ENCODE assay signal across 9 mouse cellular contexts in the genomic region with DNA sequence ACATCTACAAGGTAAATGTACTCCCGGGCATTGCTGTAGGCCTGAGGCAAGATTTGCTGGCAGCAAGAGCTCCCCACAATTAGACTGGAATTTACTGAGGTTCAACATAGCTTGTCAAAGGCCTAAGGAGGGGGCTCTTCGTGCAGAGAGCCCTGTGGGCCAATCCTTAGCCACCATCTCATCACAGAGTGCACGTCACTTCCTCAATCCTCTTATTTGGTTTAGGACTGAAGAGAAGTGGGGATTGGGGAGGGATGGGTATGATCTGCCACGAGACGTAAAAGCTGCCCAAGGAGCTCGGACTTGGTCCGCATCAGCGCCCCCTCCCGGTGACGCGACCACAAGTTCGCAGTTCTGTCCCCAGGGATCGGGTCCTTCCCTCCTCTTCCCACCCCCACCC. TPM values are rescaled to one million over a fixed set of nuclear protein-coding genes. Genes with fewer than 3 reads are reported as not detected.
DNase-seq lines count a peak whose midpoint lies in the region; ATAC-seq and TF ChIP-seq lines count a peak whose summit lies in the region.
"Had no signal": no experiment of that assay in that cellular context is flagged by ENCODE, and none has a peak within 500 bp of the region (broad histone marks: within the 10 kb centered on the region; RNA-seq: fewer than 3 reads in every experiment).

No protein-coding gene starts in this region.

- ATAC-seq in embryonic facial prominence, embryonic 13.5 days (ENCODE audit: insufficient number of reproducible peaks, insufficient read depth, low FRiP score, low TSS enrichment, low read depth): peak; percentile 82
- peak; percentile 81 for ATAC-seq in limb, embryonic 14.5 days (ENCODE audit: low FRiP score, low read depth)
- peak; percentile 96 for ATAC-seq in midbrain, embryonic 16.5 days

- H3K36me3 ChIP-seq in embryonic facial prominence, embryonic 13.5 days: no peaks in the 10 kb centered on the region
- H3K36me3 ChIP-seq in heart, adult 2 months (ENCODE audit: control insufficient read depth, insufficient read depth, low read length): peaks cover 16% of the 10 kb centered on the region
- H3K36me3 ChIP-seq in limb, embryonic 14.5 days (ENCODE audit: control insufficient read depth, insufficient read depth, low read length): no peaks in the 10 kb centered on the region
- H3K36me3 ChIP-seq in midbrain, embryonic 16.5 days (ENCODE audit: control insufficient read depth, insufficient read depth, low read length): no peaks in the 10 kb centered on the region

- H3K4me1 ChIP-seq in embryonic facial prominence, embryonic 13.5 days: peaks cover 31% of the 10 kb centered on the region
- peaks cover 9% of the 10 kb centered on the region for H3K4me1 ChIP-seq in heart, adult 2 months (ENCODE audit: control insufficient read depth, insufficient read depth, low read length)
- peaks cover 27% of the 10 kb centered on the region for H3K4me1 ChIP-seq in limb, embryonic 14.5 days (ENCODE audit: control insufficient read depth, insufficient read depth, low read length)
- peaks cover 6% of the 10 kb centered on the region; the same call in 1 of the 2 replicates for H3K4me1 ChIP-seq in midbrain, embryonic 16.5 days (ENCODE audit: control insufficient read depth, insufficient read depth, low read length)

- peak overlapping the region; percentile 61 for H3K4me2 ChIP-seq in embryonic facial prominence, embryonic 13.5 days
- peak overlapping the region; percentile 51 for H3K4me2 ChIP-seq in limb, embryonic 14.5 days (replicated peaks; ENCODE audit: low read depth, low read length, severe bottlenecking)
- peak overlapping the region; percentile 81 for H3K4me2 ChIP-seq in midbrain, embryonic 16.5 days (ENCODE audit: low read length)

- TF ChIP-seq CTCF in heart, adult 2 months (IDR thresholded peaks at IDR 0.05): peak; percentile 72

- TF ChIP-seq EP300 in heart, adult 2 months (IDR thresholded peaks at IDR 0.05; ENCODE audit: insufficient read depth, low read depth, low read length): no peak

- H3K79me2 ChIP-seq in heart, adult 2 months (replicated peaks; ENCODE audit: control insufficient read depth, insufficient read depth, low read length): 0 out of 2 replicates have a peak, but pooled peaks cover 3% of the 10 kb centered on the region

- peaks cover 8% of the 10 kb centered on the region for H3K27me3 ChIP-seq in embryonic facial prominence, embryonic 13.5 days
- H3K27me3 ChIP-seq in heart, adult 2 months (ENCODE audit: control insufficient read depth, insufficient read depth, low read length): no peaks in the 10 kb centered on the region
- H3K27me3 ChIP-seq in limb, embryonic 14.5 days (ENCODE audit: control insufficient read depth, insufficient read depth, low read length): no peaks in the 10 kb centered on the region
- peaks cover 2% of the 10 kb centered on the region; the same call in 1 of the 2 replicates for H3K27me3 ChIP-seq in midbrain, embryonic 16.5 days (ENCODE audit: control insufficient read depth, insufficient read depth, low read depth, low read length)

- intact Hi-C loops in heart, adult 2 months (cut with DNase I): loop anchor here (2.0 kb wide), 2 partner anchors 35 to 63 kb away; partner anchors contain the start of gene Lhpp

- DNase-seq in B cell, adult 2 months: peak; percentile 81 to 84
- DNase-seq in adrenal gland, postnatal 4 days (ENCODE audit: low spot score in 2 of 2): peak; percentile 53 to 66
- DNase-seq in heart, adult 2 months: peak; percentile 87
- peak; percentile 72 to 82 for DNase-seq in kidney, adult 8-10 months
- DNase-seq in limb, embryonic 14.5 days (ENCODE audit: low spot score): peak; percentile 91
- peak; percentile 62 to 75 for DNase-seq in spleen, postnatal 14 days (ENCODE audit: low spot score in 2 of 2)

- WGBS in embryonic facial prominence, embryonic 13.5 days: 0% methylated on average over 13 of the region's 13 CpGs
- 1% methylated on average over 13 of the region's 13 CpGs for WGBS in heart, adult 2 months
- whole genome bisulfite sequencing in limb, embryonic 14.5 days: 2% methylated on average over 13 of the region's 13 CpGs
- WGBS in midbrain, embryonic 16.5 days: under 1% methylated on average over 13 of the region's 13 CpGs

- peak overlapping the region; percentile 70 for H3K4me3 ChIP-seq in embryonic facial prominence, embryonic 13.5 days
- peak overlapping the region; percentile 91 for H3K4me3 ChIP-seq in heart, adult 2 months
- peak overlapping the region; percentile 69 for H3K4me3 ChIP-seq in limb, embryonic 14.5 days (replicated peaks; ENCODE audit: low read length)
- peak overlapping the region; percentile 78 for H3K4me3 ChIP-seq in midbrain, embryonic 16.5 days (ENCODE audit: low read depth, low read length)

- no peaks in the 10 kb centered on the region for H3K9me3 ChIP-seq in embryonic facial prominence, embryonic 13.5 days
- H3K9me3 ChIP-seq in limb, embryonic 14.5 days (ENCODE audit: control insufficient read depth, low read length): no peaks in the 10 kb centered on the region
- H3K9me3 ChIP-seq in midbrain, embryonic 16.5 days (replicated peaks; ENCODE audit: control insufficient read depth, low read length, poor library complexity, severe bottlenecking): no peaks in the 10 kb centered on the region

- peak overlapping the region; percentile 81 for H3K9ac ChIP-seq in embryonic facial prominence, embryonic 13.5 days
- H3K9ac ChIP-seq in heart, adult 2 months (ENCODE audit: low read depth, low read length): peak overlapping the region; percentile 69
- H3K9ac ChIP-seq in limb, embryonic 14.5 days (ENCODE audit: low read depth, low read length, severe bottlenecking): peak overlapping the region; percentile 78
- H3K9ac ChIP-seq in midbrain, embryonic 16.5 days (ENCODE audit: low read depth, low read length): peak overlapping the region; percentile 74

- no peak; the same call in none of the 2 replicates for TF ChIP-seq POLR2A in heart, adult 2 months (IDR thresholded peaks at IDR 0.05; ENCODE audit: insufficient read depth, low read depth, low read length)
- no peak for TF ChIP-seq POLR2A in limb, embryonic 14.5 days (IDR thresholded peaks at IDR 0.05; ENCODE audit: borderline replicate concordance, extremely low read depth, insufficient read depth, insufficient read length)

- H3K27ac ChIP-seq in embryonic facial prominence, embryonic 13.5 days: peak overlapping the region; percentile 94
- peak overlapping the region; percentile 93 for H3K27ac ChIP-seq in heart, adult 2 months
- peak overlapping the region; percentile 97 for H3K27ac ChIP-seq in limb, embryonic 14.5 days (replicated peaks; ENCODE audit: low read depth, low read length)
- peak overlapping the region; percentile 86 for H3K27ac ChIP-seq in midbrain, embryonic 16.5 days (ENCODE audit: low read length)

RNA-seq across cellular contexts. Expression of gene Oat, which starts 0.6 kb away (rescaled TPM):
- 10 to 100 TPM; 86.9 to 88.4 TPM for total RNA-seq in adrenal gland, postnatal 4 days (2021)
- 175 and 200 TPM in 2 replicates for polyA plus RNA-seq in embryonic facial prominence, embryonic 13.5 days (2015; fragmentation: Nextera tagmentation; extraction: Ambion mirVana)
- 100 to 1,000 TPM; 161 to 197 TPM for total RNA-seq in heart, adult 2 months (2021)
- polyA plus RNA-seq in heart, adult 2 months (2012; rRNA removed): 170 and 253 TPM in 2 replicates
- 148 and 169 TPM in 2 replicates for polyA plus RNA-seq in limb, embryonic 14.5 days (2012; rRNA removed)
- polyA plus RNA-seq in limb, embryonic 14.5 days (2014; fragmentation: Nextera tagmentation; extraction: Ambion mirVana): 243 and 250 TPM in 2 replicates
- polyA plus RNA-seq in midbrain, embryonic 16.5 days (2015; fragmentation: Nextera tagmentation; extraction: Ambion mirVana): 87.8 and 106 TPM in 2 replicates

RNA-seq across cellular contexts. Expression of gene Nkx1-2, which starts 23.8 kb away (rescaled TPM):
- total RNA-seq in adrenal gland, postnatal 4 days (2021): not detected
- polyA plus RNA-seq in embryonic facial prominence, embryonic 13.5 days (2015; fragmentation: Nextera tagmentation; extraction: Ambion mirVana): not detected in 2 replicates
- not detected for total RNA-seq in heart, adult 2 months (2021)
- polyA plus RNA-seq in heart, adult 2 months (2012; rRNA removed): not detected in 2 replicates
- 0.10 and 0.17 TPM in 2 replicates for polyA plus RNA-seq in limb, embryonic 14.5 days (2012; rRNA removed)
- 0.08 and 0.21 TPM in 2 replicates for polyA plus RNA-seq in limb, embryonic 14.5 days (2014; fragmentation: Nextera tagmentation; extraction: Ambion mirVana)
- 0.38 and 0.40 TPM in 2 replicates for polyA plus RNA-seq in midbrain, embryonic 16.5 days (2015; fragmentation: Nextera tagmentation; extraction: Ambion mirVana)
- total RNA-seq: gastrocnemius, postnatal 36 days had no signal

RNA-seq across cellular contexts. Expression of gene Lhpp, which starts 34.8 kb away (rescaled TPM):
- 10 to 100 TPM; 18.7 to 18.9 TPM for total RNA-seq in adrenal gland, postnatal 4 days (2021)
- 17.5 and 19.9 TPM in 2 replicates for polyA plus RNA-seq in embryonic facial prominence, embryonic 13.5 days (2015; fragmentation: Nextera tagmentation; extraction: Ambion mirVana)
- total RNA-seq in heart, adult 2 months (2021): 10 to 100 TPM; 13.8 to 13.9 TPM
- 22.0 and 26.6 TPM in 2 replicates for polyA plus RNA-seq in heart, adult 2 months (2012; rRNA removed)
- 20.9 and 21.0 TPM in 2 replicates for polyA plus RNA-seq in limb, embryonic 14.5 days (2012; rRNA removed)
- polyA plus RNA-seq in limb, embryonic 14.5 days (2014; fragmentation: Nextera tagmentation; extraction: Ambion mirVana): 22.5 and 24.9 TPM in 2 replicates
- polyA plus RNA-seq in midbrain, embryonic 16.5 days (2015; fragmentation: Nextera tagmentation; extraction: Ambion mirVana): 39.3 and 51.3 TPM in 2 replicates

Comparison
In these comparisons a context has a peak if more than half of its experiments do, and no peak if none do; other contexts are left out.
1. Peak in every context shown above with its lines: DNase-seq, ATAC-seq, H3K4me3 ChIP-seq and H3K27ac ChIP-seq.